Mouse (Mus musculus) lung, adult 2 months (tissue): ENCODE results near the gene 4921536K21Rik. TPM values are rescaled to one million over a fixed set of nuclear protein-coding genes. Genes with fewer than 3 reads are reported as not detected.
A peak's percentile ranks its signal among the peaks of the same experiment; 100 is the strongest.

Source experiments
- DNase-seq: peaks from one replicate; pipeline ENCODE4 v3.0.0; 2022
- H3K4me1 ChIP-seq: fragments of 200-500 bp; 2 replicates; pipeline ENCODE4 v1.6.1; 2011; ENCODE audit warnings: low read length; ENCODE audit not compliant: control insufficient read depth, insufficient read depth
- H3K4me3 ChIP-seq: fragments of 200-500 bp; replicated peaks from 2 replicates; pipeline ENCODE3; 2011; ENCODE audit warnings: low read depth, mild to moderate bottlenecking, control low read depth, low read length; ENCODE audit errors: extremely low read depth
- CTCF ChIP-seq: fragments of 200-500 bp; IDR thresholded peaks from 2 replicates; pipeline ENCODE4 v1.5.1; 2011; ENCODE audit warnings: mild to moderate bottlenecking, low read length, control low read depth; ENCODE audit not compliant: insufficient read depth
- POLR2A ChIP-seq: fragments of 200-500 bp; IDR thresholded peaks from 2 replicates; pipeline ENCODE4 v1.6.1; 2011; ENCODE audit warnings: low read depth, mild to moderate bottlenecking, control low read depth, low read length, borderline replicate concordance; ENCODE audit errors: extremely low read depth
- whole genome bisulfite sequencing: fragments of 180-500 bp; shearing (Covaris S2); methylation state at CpG from one replicate; pipeline ENCODE4 v1.1.7; 2018; 5-methylcytosine and 5-hydroxymethylcytosine counted together
- polyA plus RNA-seq: library from polyadenylated mRNA; depleted of rRNA; stranded (reverse); fragments of >200 nt; gene quantifications from 2 replicates; pipeline ENCODE4 v1.2.3, GENCODE M21; 2012; rRNA removed

The 4921536K21Rik gene
- polyA plus RNA-seq = 0.55 and 0.70 TPM in 2 replicates

GRCm38 (mm10) chr11:3894406-3895281 lies at the start of gene 4921536K21Rik, which contains the start of gene Dusp18:
TSS of gene 4921536K21Rik (minus strand) at chr11:3895098.
TSS of gene Dusp18 (plus strand) at chr11:3895240.
- DNase-seq = peak; percentile 92
- Histone ChIP-seq H3K4me1 (no peaks in the 10 kb centered on the region), H3K4me3 (peak within 1 kb of the TSS; percentile 68)
- WGBS = 8% methylated on average over 46 of the region's 46 CpGs
- peak; percentile 60; the same call in 1 of the 2 replicates for TF ChIP-seq POLR2A
- TF ChIP-seq CTCF = no peak

- no peak overlapping the region for H3K4me3 ChIP-seq
- TF ChIP-seq CTCF = no peak
- TF ChIP-seq POLR2A = no peak
- 84% methylated on average over 7 of the region's 7 CpGs for WGBS
- DNase-seq = no peak
- no peaks in the 10 kb centered on the region for H3K4me1 ChIP-seq
Observed at GRCm38 (mm10) chr11:3941371-3941770, 46.5 kb upstream of the 4921536K21Rik start.

GRCm38 (mm10) chr11:3937321-3937874 lies 42.5 kb upstream of the 4921536K21Rik start:
- no peak overlapping the region for H3K4me3 ChIP-seq
- WGBS = 74% methylated on average over 13 of the region's 13 CpGs
- DNase-seq = no peak
- H3K4me1 ChIP-seq = peaks cover 3% of the 10 kb centered on the region
- TF ChIP-seq CTCF = no peak
- TF ChIP-seq POLR2A = no peak

- DNase-seq = no peak
- TF ChIP-seq CTCF = no peak
- no peak for TF ChIP-seq POLR2A
- Histone ChIP-seq H3K4me1 (peaks cover 3% of the 10 kb centered on the region), H3K4me3 (no peak overlapping the region)
- WGBS = 74% methylated on average over 3 of the region's 3 CpGs
Observed at GRCm38 (mm10) chr11:3936318-3936717, 41.4 kb upstream of the 4921536K21Rik start.

- DNase-seq = no peak
- no peak overlapping the region for H3K4me3 ChIP-seq
- TF ChIP-seq POLR2A = no peak
- TF ChIP-seq CTCF = no peak
- H3K4me1 ChIP-seq = peaks cover 3% of the 10 kb centered on the region
- WGBS = 72% methylated on average over 4 of the region's 4 CpGs
Observed at GRCm38 (mm10) chr11:3935135-3935534, 40.2 kb upstream of the 4921536K21Rik start.

- TF ChIP-seq CTCF (no peak), POLR2A (no peak)
- no peak for DNase-seq
- 91% methylated on average over 9 of the region's 9 CpGs for WGBS
- Histone ChIP-seq H3K4me1 (peaks cover 11% of the 10 kb centered on the region), H3K4me3 (no peak overlapping the region)
Observed at GRCm38 (mm10) chr11:3933756-3934285, 38.9 kb upstream of the 4921536K21Rik start.

- DNase-seq = peak; percentile 88
- WGBS = under 1% methylated on average over 26 of the region's 26 CpGs
- Histone ChIP-seq H3K4me3 (peak within 1 kb of the TSS; percentile 69), H3K4me1 (peaks cover 15% of the 10 kb centered on the region)
- no peak for TF ChIP-seq POLR2A
Observed at GRCm38 (mm10) chr11:3931511-3932211, 36.8 kb upstream of the 4921536K21Rik start, which contains the start of gene Tcn2. TSS of gene Tcn2 (minus strand) at chr11:3932159.

- peaks cover 15% of the 10 kb centered on the region for H3K4me1 ChIP-seq
- 28% methylated on average over 6 of the region's 6 CpGs for WGBS
- no peak for DNase-seq
- H3K4me3 ChIP-seq = peak overlapping the region; percentile 69
- no peak for TF ChIP-seq CTCF
- no peak for TF ChIP-seq POLR2A
Observed at GRCm38 (mm10) chr11:3930931-3931330, 36.0 kb upstream of the 4921536K21Rik start.

GRCm38 (mm10) chr11:3930019-3930418 lies 35.1 kb upstream of the 4921536K21Rik start:
- WGBS = 13% methylated on average over 4 of the region's 4 CpGs
- Histone ChIP-seq H3K4me1 (peaks cover 15% of the 10 kb centered on the region), H3K4me3 (peak overlapping the region; percentile 46)
- DNase-seq = peak; percentile 27
- TF ChIP-seq POLR2A = peak; percentile 50; the same call in 1 of the 2 replicates
- no peak for TF ChIP-seq CTCF
